Mouse (Mus musculus): ENCODE results near the gene Urgcp.
A peak's percentile ranks its signal among the peaks of the same experiment; 100 is the strongest.
"Not testable (repeated sequence)": the region's sequence is repeated elsewhere in the genome, so short reads cannot be mapped to it uniquely, and the experiment has no call there.

The Urgcp gene

DNA sequence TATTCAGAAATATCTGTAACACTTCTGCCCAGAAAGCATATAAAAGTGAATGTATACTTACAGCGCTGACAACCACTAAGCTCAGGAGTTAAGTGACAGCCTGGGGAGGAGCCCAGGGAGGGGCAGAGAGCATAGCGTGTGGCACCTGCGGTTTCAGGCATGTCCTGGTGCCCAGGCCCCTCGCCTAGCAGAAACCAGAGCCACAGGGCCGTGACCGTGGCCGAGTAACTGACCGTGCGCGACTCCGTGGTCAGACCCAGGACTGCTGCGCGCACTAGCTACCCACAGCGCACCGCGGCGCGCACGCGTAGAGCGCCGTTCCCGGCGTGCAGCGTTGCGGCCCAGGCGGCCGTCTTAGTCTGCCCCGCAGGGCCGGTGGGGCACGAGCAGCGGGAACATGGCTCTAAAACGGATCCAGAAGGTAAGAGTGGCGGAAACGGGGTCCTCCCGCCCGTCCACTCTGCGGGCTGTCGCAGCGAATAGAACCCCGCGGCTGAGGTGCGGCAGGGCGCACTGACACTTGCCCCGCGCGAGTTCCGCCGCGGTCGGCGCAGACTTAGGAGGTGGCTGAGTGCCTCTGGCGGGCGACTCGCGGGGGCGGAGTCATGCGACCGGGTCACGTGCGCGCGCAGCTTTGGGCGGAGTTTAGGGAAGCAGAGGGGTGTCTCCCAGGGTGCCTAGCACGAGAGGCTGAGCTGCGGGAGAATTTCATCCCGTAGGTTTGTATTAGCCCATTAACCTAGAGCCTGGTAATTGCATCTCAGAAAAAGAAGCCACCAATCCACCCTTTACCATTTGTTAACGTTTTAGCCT is at the start of gene Urgcp:
TSS of gene Urgcp (minus strand) at position 557 of the 813 bp plus-strand sequence.
- peak; percentile 93 to 96 for DNase-seq

GRCm38 (mm10) chr11:5809487-5809886 is 47.3 kb upstream of the Urgcp start:
- DNase-seq = not testable (repeated sequence)

DNA sequence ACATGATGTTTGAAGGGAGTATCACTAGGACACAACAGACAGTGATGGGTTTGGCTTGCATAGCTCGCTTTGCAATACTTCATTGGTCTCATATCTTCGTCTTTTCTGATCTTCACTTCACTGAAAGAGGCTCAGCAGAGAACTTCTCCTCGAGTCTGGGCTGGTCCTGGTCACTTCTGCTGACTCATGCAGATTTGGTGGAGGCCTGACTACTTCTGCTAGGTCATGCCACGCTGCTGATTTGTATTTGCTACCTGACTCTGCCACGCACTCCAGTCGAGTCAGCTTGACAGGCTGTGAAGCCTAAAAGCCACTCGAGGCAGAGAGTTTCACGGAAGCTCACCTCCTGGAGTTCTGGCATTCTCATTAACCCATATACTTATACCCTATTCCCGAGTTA is 45.8 kb upstream of the Urgcp start:
- no peak for DNase-seq

GRCm38 (mm10) chr11:5805711-5806110 is 43.5 kb upstream of the Urgcp start:
- no peak for DNase-seq

GRCm38 (mm10) chr11:5804174-5804573 is 42.0 kb upstream of the Urgcp start:
- DNase-seq = no peak

GRCm38 (mm10) chr11:5803551-5803981 is 41.4 kb upstream of the Urgcp start, which contains the start of gene Pgam2:
Gene Pgam2, minus strand, starts transcription at chr11:5803733.
- DNase-seq = peak; percentile 39 to 45

GRCm38 (mm10) chr11:5802457-5803217 is 40.5 kb upstream of the Urgcp start:
- peak in 1 of 2 experiments; percentile 21 for DNase-seq

DNA sequence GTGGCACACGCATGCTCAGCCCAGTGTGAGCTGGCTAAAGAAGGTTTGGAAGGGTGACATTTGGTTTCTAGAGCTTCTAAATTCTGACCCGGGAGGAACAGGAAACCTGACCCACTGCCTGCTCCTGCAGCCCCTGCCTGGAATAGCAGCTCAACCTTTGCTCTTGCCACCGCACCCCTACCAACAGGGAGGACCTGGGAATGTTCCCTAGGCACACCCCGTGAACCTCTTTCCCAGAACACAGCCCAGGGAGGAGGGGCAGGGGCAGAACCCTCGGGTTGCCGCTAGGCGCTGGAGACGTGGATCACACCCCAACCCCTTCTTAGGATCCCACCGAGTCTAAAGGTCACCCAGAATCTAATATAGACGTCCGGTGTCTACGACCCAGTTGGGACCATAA is 39.8 kb upstream of the Urgcp start:
- peak in 1 of 2 experiments; percentile 27 for DNase-seq

GRCm38 (mm10) chr11:5801511-5801910 is 39.3 kb upstream of the Urgcp start:
- no peak for DNase-seq

- DNase-seq = no peak
Measured at GRCm38 (mm10) chr11:5799621-5800490, 37.7 kb upstream of the Urgcp start.

DNA sequence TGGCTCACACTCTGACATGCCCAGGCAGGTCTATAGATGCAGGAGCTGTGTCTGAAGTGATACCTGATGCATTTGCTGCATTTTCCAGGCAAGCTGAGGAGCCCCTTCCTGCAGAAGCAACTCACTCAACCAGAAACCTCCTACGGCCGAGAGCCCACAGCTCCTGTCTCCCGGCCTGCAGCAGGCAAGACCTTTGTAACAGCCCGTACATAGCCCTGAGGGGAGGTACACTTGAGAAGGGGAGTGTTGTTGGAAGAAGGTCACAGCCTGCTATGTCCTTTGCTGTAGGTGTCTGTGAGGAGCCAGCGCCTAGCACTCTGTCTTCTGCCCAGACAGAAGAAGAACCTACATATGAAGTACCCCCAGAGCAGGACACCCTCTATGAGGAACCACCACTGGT is 35.8 kb upstream of the Urgcp start:
- no peak for DNase-seq

DNA sequence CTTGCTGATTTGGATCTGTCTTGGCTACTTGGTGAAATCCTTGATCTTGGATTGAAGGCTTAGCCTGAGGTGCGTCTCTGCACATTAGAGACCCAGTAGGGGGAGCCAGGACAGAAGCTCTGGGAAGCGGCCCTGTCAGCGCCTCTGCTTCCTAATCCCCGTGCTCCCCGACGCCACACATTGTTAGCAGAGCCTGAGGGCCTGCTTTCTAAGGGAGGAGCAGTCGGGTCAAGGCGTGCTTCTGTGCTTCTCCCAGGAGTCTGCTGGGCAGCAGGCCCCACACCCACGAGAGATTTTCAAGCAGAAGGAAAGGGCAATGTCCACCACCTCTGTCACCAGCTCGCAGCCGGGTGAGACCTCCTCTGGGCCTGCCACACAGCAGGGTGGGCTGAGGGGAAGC is 35.2 kb upstream of the Urgcp start:
- DNase-seq = peak in 1 of 2 experiments; percentile 29

DNA sequence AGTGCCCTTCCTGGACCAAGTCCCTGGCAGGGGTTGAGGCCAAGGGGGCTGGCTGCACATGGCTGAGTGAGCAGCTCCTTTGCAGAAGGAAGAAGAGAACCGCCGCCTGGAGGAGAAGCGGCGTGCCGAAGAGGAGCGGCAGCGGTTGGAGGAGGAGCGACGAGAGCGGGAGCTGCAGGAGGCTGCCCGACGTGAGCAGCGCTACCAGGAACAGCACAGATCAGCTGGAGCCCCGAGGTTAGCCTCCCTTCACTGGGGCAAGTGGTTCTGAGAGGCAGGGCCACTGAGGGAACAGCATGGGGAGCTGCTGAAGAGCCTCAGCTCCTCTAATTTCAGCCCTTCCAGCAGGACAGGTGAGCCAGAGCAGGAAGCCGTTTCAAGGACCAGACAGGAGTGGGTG is 34.8 kb upstream of the Urgcp start:
- no peak for DNase-seq

GRCm38 (mm10) chr11:5795706-5796105 is 33.5 kb upstream of the Urgcp start:
- DNase-seq = no peak

GRCm38 (mm10) chr11:5795290-5795689 is 33.1 kb upstream of the Urgcp start:
- DNase-seq = no peak

DNA sequence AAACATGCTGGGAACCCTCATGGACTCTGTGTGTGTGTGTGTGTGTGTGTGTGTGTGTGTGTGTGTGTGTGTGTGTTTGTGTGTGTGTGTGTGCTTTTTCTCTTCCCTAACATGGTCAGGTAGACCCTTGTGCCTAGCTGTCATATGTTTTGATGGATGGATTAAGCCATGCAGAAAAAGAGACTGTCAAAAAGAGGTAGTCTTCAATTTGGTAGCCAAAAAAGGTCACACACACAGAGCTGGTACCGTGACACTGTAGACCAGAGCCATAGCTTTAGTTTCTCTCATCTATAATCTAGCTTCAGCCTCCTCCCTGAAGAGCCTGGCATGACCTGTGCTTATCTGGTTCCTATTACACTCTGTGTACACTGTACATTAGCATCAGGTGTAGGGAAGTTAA is 28.3 kb upstream of the Urgcp start:
- DNase-seq = no peak

GRCm38 (mm10) chr11:5789754-5790333 is 27.7 kb upstream of the Urgcp start:
- DNase-seq = no peak

DNA sequence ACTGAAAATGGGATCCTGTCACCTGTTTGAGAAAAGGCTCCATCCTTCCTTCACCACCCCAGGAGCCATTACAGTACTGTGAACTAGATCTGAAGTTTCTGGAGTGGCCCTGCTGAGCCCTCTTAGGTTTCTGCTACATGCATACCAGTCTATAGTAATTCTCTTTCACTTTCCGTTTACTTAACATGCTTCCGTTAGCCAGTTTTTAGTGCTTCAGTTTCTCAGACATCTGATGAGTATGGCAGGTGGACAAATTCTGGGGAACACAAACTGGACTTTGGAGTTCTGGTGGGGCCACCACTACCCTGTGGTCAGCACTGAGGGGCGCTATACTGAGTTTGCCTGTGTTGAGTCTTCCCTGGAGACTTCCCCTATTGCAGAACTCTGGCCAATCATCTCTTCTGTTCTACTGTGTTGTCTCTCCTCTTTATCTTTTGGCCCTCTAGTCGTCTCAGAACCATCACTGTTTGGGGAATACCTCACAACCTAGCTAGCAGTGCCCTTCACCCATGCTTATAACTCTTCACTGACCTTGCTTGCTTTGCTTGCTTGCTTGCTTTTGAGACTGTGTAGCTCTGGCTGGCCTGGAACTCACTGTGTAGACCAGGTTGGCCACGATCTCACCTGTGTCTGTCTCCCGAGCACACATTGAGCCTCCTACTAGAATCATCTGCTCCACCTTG is 27.0 kb upstream of the Urgcp start:
- DNase-seq = no peak

DNA sequence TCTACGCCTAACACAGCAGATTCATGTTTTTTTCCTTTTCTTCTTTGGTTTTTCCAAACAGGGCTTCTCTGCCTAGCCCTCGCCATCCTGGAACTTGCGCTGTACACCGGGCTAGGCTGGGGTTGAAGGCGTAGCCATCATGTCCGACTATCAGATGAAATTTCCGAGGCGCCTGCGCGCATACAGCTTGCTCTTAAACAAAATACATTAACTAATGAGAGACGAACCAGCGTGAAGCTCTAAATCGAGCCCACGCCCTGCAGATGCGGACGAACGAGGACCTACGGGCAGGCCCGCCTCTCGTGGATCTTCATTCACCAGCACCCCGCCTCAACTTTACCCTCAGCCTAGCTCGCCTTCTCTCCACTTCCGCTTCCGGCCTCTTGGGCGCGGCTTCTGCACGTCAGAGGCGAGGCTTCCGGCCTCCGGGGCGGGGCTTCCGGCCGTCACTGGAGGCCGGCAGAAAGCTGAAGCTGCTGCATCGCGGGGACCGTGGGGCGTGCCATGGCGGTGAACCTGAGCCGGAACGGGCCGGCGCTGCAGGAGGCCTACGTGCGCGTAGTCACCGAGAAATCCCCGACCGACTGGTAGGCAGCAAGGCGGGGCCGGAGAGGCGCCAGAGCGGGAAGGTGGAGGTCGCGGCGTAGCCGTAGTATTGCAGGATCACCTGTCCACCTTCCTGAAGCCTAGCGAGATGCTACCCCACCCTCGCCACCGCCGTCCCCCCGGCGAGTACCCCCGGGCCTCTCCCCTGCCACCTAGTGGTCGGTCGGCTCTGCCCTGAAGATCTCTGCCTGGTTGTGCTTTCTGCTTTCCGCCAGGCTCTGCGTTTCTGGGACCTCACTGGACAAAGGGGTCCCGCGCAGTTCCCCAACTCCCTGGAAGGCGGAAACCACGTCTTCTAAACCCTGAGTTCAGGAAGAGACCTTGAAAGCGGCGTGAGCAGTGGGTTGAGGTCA is 26.2 kb upstream of the Urgcp start, which contains the start of gene Dbnl:
TSS of gene Dbnl (plus strand) at position 433 of the 959 bp plus-strand sequence.
- peak; percentile 97 to 99 for DNase-seq

DNA sequence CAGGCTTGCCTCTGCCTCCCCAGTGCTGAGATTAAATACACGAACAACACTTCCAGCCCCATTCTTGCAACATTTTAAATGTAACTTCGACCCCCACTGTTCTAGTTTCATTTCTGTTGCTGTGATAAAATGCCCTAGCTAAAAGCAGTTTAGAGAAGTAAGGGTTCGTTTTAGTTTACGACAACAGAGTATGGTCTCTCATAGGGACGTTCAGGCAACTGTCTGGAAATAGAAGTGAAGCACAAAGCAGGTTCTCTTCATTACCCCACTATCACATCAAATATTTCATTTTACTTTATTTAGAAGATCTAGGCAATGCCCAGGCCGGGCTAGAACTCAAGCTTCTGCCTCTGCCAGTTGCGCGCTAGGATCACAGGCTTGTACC is 25.5 kb upstream of the Urgcp start:
- no peak for DNase-seq

- no peak for DNase-seq
Measured at GRCm38 (mm10) chr11:5785732-5786131, 23.6 kb upstream of the Urgcp start.

All from kidney, postnatal 36 days (tissue).